Mouse (Mus musculus): ENCODE results near the gene Pzp. TPM values are rescaled to one million over a fixed set of nuclear protein-coding genes. Genes with fewer than 3 reads are reported as not detected.

The Pzp gene
- polyA plus RNA-seq, 1 experiment from 2014 or later: not detected

GRCm38 (mm10) chr6:128469451-128469850, 57.1 kb downstream of the Pzp start:
- H3K9me3 ChIP-seq: no peaks in the 10 kb centered on the region
- peaks cover 14% of the 10 kb centered on the region for H3K4me1 ChIP-seq
- 8% methylated on average over 9 of the region's 12 CpGs for WGBS
- H3K4me3 ChIP-seq: no peak overlapping the region
- no peak overlapping the region for H3K27ac ChIP-seq
- H3K36me3 ChIP-seq (replicated peaks): no peaks in the 10 kb centered on the region
- DNase-seq (ENCODE audit: extremely low spot score, low spot score): peak; percentile 29
- H3K27me3 ChIP-seq (ENCODE audit: poor library complexity, severe bottlenecking): no peaks in the 10 kb centered on the region

GRCm38 (mm10) chr6:128467298-128467697, 59.2 kb downstream of the Pzp start:
- Histone ChIP-seq H3K27me3 (ENCODE audit: poor library complexity, severe bottlenecking) (no peaks in the 10 kb centered on the region), H3K4me1 (peaks cover 14% of the 10 kb centered on the region), H3K4me3 (no peak overlapping the region), H3K36me3 (replicated peaks) (no peaks in the 10 kb centered on the region), H3K27ac (no peak overlapping the region), H3K9me3 (0 out of 2 replicates have a peak, but pooled peaks cover 2% of the 10 kb centered on the region)
- DNase-seq (ENCODE audit: extremely low spot score, low spot score): no peak
- 47% methylated on average over 2 of the region's 2 CpGs for WGBS

GRCm38 (mm10) chr6:128466563-128466962, 60.0 kb downstream of the Pzp start:
- Histone ChIP-seq H3K27me3 (ENCODE audit: poor library complexity, severe bottlenecking) (no peaks in the 10 kb centered on the region), H3K36me3 (replicated peaks) (no peaks in the 10 kb centered on the region), H3K4me1 (peaks cover 14% of the 10 kb centered on the region), H3K27ac (no peak overlapping the region), H3K4me3 (no peak overlapping the region), H3K9me3 (0 out of 2 replicates have a peak, but pooled peaks cover 2% of the 10 kb centered on the region)
- DNase-seq (ENCODE audit: extremely low spot score, low spot score): no peak
- WGBS: 72% methylated on average over 3 of the region's 3 CpGs

GRCm38 (mm10) chr6:128466043-128466442, 60.5 kb downstream of the Pzp start:
- WGBS: 44% methylated on average over 7 of the region's 7 CpGs
- Histone ChIP-seq H3K9me3 (0 out of 2 replicates have a peak, but pooled peaks cover 2% of the 10 kb centered on the region), H3K27ac (no peak overlapping the region), H3K4me1 (peaks cover 14% of the 10 kb centered on the region), H3K27me3 (ENCODE audit: poor library complexity, severe bottlenecking) (no peaks in the 10 kb centered on the region), H3K4me3 (no peak overlapping the region), H3K36me3 (replicated peaks) (no peaks in the 10 kb centered on the region)
- DNase-seq (ENCODE audit: extremely low spot score, low spot score): no peak

GRCm38 (mm10) chr6:128464996-128465395, 61.5 kb downstream of the Pzp start:
- H3K36me3 ChIP-seq (replicated peaks): no peaks in the 10 kb centered on the region
- 0 out of 2 replicates have a peak, but pooled peaks cover 2% of the 10 kb centered on the region for H3K9me3 ChIP-seq
- H3K4me1 ChIP-seq: peaks cover 14% of the 10 kb centered on the region
- 82% methylated on average over 4 of the region's 4 CpGs for WGBS
- no peak overlapping the region for H3K4me3 ChIP-seq
- DNase-seq (ENCODE audit: extremely low spot score, low spot score): no peak
- H3K27ac ChIP-seq: no peak overlapping the region
- H3K27me3 ChIP-seq (ENCODE audit: poor library complexity, severe bottlenecking): no peaks in the 10 kb centered on the region

GRCm38 (mm10) chr6:128461606-128462005, 64.9 kb downstream of the Pzp start:
- Histone ChIP-seq H3K9me3 (0 out of 2 replicates have a peak, but pooled peaks cover 2% of the 10 kb centered on the region), H3K4me3 (no peak overlapping the region), H3K27ac (no peak overlapping the region), H3K36me3 (replicated peaks) (no peaks in the 10 kb centered on the region), H3K4me1 (peaks cover 14% of the 10 kb centered on the region), H3K27me3 (ENCODE audit: poor library complexity, severe bottlenecking) (no peaks in the 10 kb centered on the region)
- no peak for DNase-seq (ENCODE audit: extremely low spot score, low spot score)

GRCm38 (mm10) chr6:128460729-128461503, 65.6 kb downstream of the Pzp start:
- no peak overlapping the region for H3K4me3 ChIP-seq
- H3K9me3 ChIP-seq: 0 out of 2 replicates have a peak, but pooled peaks cover 2% of the 10 kb centered on the region
- H3K27ac ChIP-seq: no peak overlapping the region
- peaks cover 7% of the 10 kb centered on the region for H3K4me1 ChIP-seq
- no peaks in the 10 kb centered on the region for H3K27me3 ChIP-seq (ENCODE audit: poor library complexity, severe bottlenecking)
- H3K36me3 ChIP-seq (replicated peaks): no peaks in the 10 kb centered on the region
- DNase-seq (ENCODE audit: extremely low spot score, low spot score): no peak
- WGBS: 85% methylated on average over 14 of the region's 14 CpGs

- H3K27me3 ChIP-seq (ENCODE audit: poor library complexity, severe bottlenecking): no peaks in the 10 kb centered on the region
- H3K9me3 ChIP-seq: 0 out of 2 replicates have a peak, but pooled peaks cover 2% of the 10 kb centered on the region
- H3K36me3 ChIP-seq (replicated peaks): no peaks in the 10 kb centered on the region
- 67% methylated on average over 2 of the region's 2 CpGs for WGBS
- no peak overlapping the region for H3K27ac ChIP-seq
- no peak for DNase-seq (ENCODE audit: extremely low spot score, low spot score)
- H3K4me3 ChIP-seq: no peak overlapping the region
- peaks cover under 1% of the 10 kb centered on the region; the same call in 1 of the 2 replicates for H3K4me1 ChIP-seq
Measured at GRCm38 (mm10) chr6:128460321-128460720, 66.2 kb downstream of the Pzp start.

GRCm38 (mm10) chr6:128457186-128457585, 69.3 kb downstream of the Pzp start:
- H3K36me3 ChIP-seq (replicated peaks): no peaks in the 10 kb centered on the region
- H3K27ac ChIP-seq: no peak overlapping the region
- WGBS: 86% methylated on average over 5 of the region's 5 CpGs
- H3K4me1 ChIP-seq: no peaks in the 10 kb centered on the region
- H3K27me3 ChIP-seq (ENCODE audit: poor library complexity, severe bottlenecking): no peaks in the 10 kb centered on the region
- H3K4me3 ChIP-seq: no peak overlapping the region
- no peak for DNase-seq (ENCODE audit: extremely low spot score, low spot score)
- no peaks in the 10 kb centered on the region for H3K9me3 ChIP-seq

GRCm38 (mm10) chr6:128455835-128456605, 70.5 kb downstream of the Pzp start:
- no peaks in the 10 kb centered on the region for H3K27me3 ChIP-seq (ENCODE audit: poor library complexity, severe bottlenecking)
- H3K36me3 ChIP-seq (replicated peaks): no peaks in the 10 kb centered on the region
- 88% methylated on average over 12 of the region's 12 CpGs for WGBS
- no peak for DNase-seq (ENCODE audit: extremely low spot score, low spot score)
- H3K9me3 ChIP-seq: no peaks in the 10 kb centered on the region
- H3K4me3 ChIP-seq: no peak overlapping the region
- no peak overlapping the region for H3K27ac ChIP-seq
- H3K4me1 ChIP-seq: no peaks in the 10 kb centered on the region

GRCm38 (mm10) chr6:128447063-128447462, 79.5 kb downstream of the Pzp start:
- no peaks in the 10 kb centered on the region for H3K9me3 ChIP-seq
- 98% methylated on average over 5 of the region's 5 CpGs for WGBS
- H3K4me1 ChIP-seq: peaks cover 8% of the 10 kb centered on the region
- H3K36me3 ChIP-seq (replicated peaks): no peaks in the 10 kb centered on the region
- H3K27me3 ChIP-seq (ENCODE audit: poor library complexity, severe bottlenecking): no peaks in the 10 kb centered on the region
- no peak for DNase-seq (ENCODE audit: extremely low spot score, low spot score)
- no peak overlapping the region for H3K27ac ChIP-seq
- no peak overlapping the region for H3K4me3 ChIP-seq

- WGBS: 14% methylated on average over 14 of the region's 14 CpGs
- no peaks in the 10 kb centered on the region for H3K9me3 ChIP-seq
- peak overlapping the region; percentile 31 for H3K4me3 ChIP-seq
- H3K27me3 ChIP-seq (ENCODE audit: poor library complexity, severe bottlenecking): no peaks in the 10 kb centered on the region
- H3K36me3 ChIP-seq (replicated peaks): no peaks in the 10 kb centered on the region
- H3K27ac ChIP-seq: peak overlapping the region; percentile 46; the same call in 1 of the 2 replicates
- peaks cover 8% of the 10 kb centered on the region for H3K4me1 ChIP-seq
- peak; percentile 45 for DNase-seq (ENCODE audit: extremely low spot score, low spot score)
Measured at GRCm38 (mm10) chr6:128445761-128446535, 80.6 kb downstream of the Pzp start.

Measured in forebrain, embryonic 10.5 days (tissue).